Mouse (Mus musculus) embryo, embryonic 9.5 days (tissue): ENCODE measurements around the gene Mief2.

ENCODE experiments used
- DNase-seq: peaks from one replicate; pipeline ENCODE4 v3.0.0-alpha.2; 2017; ENCODE audit errors: extremely low spot score

The Mief2 gene

GRCm38 (mm10) chr11:60776829-60777740, 48.9 kb downstream of the Mief2 start, which contains the start of the genes Top3a and Smcr8:
TSS of gene Top3a (minus strand) at chr11:60777365.
TSS of gene Smcr8 (plus strand) at chr11:60777524.
- peak; percentile 89 for DNase-seq

DNA sequence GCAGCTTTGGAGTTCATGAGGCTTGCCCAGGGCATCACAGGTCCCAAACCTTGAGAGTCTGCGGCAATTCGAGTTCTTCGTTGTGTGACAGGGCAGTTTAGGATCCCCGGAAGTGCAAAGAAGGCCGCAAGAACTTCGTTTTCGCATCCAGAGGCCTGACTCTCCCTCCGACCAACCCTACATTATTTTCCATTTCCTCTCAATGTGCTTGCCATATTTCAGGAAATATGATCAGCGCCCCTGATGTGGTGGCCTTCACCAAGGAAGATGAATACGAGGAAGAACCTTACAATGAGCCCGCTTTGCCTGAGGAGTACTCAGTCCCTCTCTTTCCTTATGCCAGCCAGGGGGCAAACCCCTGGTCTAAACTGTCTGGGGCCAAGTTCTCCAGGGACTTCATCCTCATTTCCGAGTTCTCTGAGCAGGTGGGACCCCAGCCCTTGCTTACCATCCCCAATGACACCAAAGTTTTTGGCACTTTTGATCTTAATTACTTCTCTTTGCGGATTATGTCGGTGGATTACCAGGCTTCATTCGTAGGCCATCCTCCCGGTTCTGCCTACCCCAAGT, 49.7 kb downstream of the Mief2 start:
- DNase-seq = no peak

DNA sequence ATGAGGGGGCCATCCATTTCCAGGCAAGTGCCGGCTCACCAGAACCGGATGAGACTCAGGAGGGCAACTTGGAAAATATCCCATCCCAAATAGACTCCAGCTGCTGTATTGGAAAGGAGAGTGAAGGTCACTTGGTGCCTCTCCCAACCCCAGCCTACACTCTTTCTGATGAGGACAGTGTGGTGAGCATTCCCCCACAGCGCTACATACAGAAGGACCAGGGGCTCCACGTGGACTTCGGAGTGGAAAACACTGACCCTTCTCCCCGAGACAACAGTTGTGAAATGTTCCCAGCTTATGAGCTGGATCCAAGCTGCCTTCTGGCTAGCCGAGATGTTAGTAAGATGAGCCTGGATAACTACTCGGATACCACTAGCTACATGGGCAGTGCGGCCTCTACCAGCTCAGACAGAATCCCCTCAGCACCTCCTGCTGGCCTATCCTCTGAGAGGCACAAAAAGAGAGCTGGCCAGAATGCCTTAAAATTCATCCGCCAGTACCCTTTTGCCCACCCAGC, 51.5 kb downstream of the Mief2 start:
- no peak for DNase-seq
